Mouse (Mus musculus): ENCODE measurements at regions not wholly inside any gene's neighbourhood (a gene's known extent, or its start where the extent isn't known, plus 50 kb on each side); places are given as distances from the start of the nearest gene placed in this dataset.

- peak in 1 of 2 experiments; percentile 15 for DNase-seq
- intact Hi-C loops (cut with DNase I) = no loop called here
Measured at GRCm38 (mm10) chr1:154112500-154112899, 88.5 kb upstream of the Zfp648 start.

GRCm38 (mm10) chr1:154113291-154114050 lies 87.5 kb upstream of the Zfp648 start:
- intact Hi-C loops (cut with DNase I) = no loop called here
- DNase-seq = peak in 1 of 2 experiments; percentile 0

- DNase-seq = peak in 1 of 2 experiments; percentile 2
- intact Hi-C loops (cut with DNase I) = no loop called here
Measured at GRCm38 (mm10) chr1:154116188-154116710, 84.7 kb upstream of the Zfp648 start.

- intact Hi-C loops (cut with DNase I) = no loop called here
- peak in 1 of 2 experiments; percentile 46 for DNase-seq
Measured at GRCm38 (mm10) chr1:154117346-154117687, 83.7 kb upstream of the Zfp648 start.

- DNase-seq = peak; percentile 72 to 73
- intact Hi-C loops (cut with DNase I) = loop anchor here (1.0 to 2.0 kb wide), 4 partner anchors 41 to 223 kb away; no protein-coding TSS in a partner anchor
Measured at GRCm38 (mm10) chr1:154117688-154118373, 83.2 kb upstream of the Zfp648 start.

- intact Hi-C loops (cut with DNase I) = loop anchor here (1.0 to 2.0 kb wide), 4 partner anchors 41 to 223 kb away; no protein-coding TSS in a partner anchor
- DNase-seq = peak; percentile 80 to 86
Measured at GRCm38 (mm10) chr1:154118374-154119004, 82.5 kb upstream of the Zfp648 start.

DNA sequence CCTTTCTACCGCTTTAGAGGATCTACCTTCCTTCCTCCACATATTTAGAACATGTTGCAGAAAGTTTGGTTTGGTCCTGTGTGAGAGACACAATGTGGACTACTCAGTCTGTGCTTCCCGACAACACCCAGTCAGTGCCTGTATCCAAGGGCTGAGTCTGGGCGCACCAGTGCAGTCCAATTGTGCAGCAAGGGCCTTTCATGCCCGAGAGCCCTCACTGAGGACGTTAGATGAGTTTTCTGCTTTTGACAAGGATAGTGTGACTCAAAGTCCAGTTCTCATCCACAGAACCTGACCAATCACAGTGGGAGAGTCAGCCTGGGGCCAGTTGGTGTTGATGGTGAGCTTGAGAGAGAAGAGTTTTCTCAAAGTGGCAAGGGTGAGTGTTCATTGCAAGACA lies 81.4 kb upstream of the Zfp648 start:
- DNase-seq = peak in 1 of 2 experiments; percentile 0
- intact Hi-C loops (cut with DNase I) = loop anchor here (2.0 kb wide), 2 partner anchors 61 to 85 kb away; no protein-coding TSS in a partner anchor

GRCm38 (mm10) chr1:154120693-154121092 lies 80.3 kb upstream of the Zfp648 start:
- intact Hi-C loops (cut with DNase I) = no loop called here
- peak; percentile 78 to 80 for DNase-seq

GRCm38 (mm10) chr1:154124981-154125380 lies 76.0 kb upstream of the Zfp648 start:
- intact Hi-C loops (cut with DNase I) = no loop called here
- DNase-seq = peak in 1 of 2 experiments; percentile 0

- intact Hi-C loops (cut with DNase I) = no loop called here
Measured at GRCm38 (mm10) chr1:154126487-154126886, 74.5 kb upstream of the Zfp648 start.

GRCm38 (mm10) chr1:154139488-154139887 lies 61.5 kb upstream of the Zfp648 start:
- intact Hi-C loops (cut with DNase I) = loop anchor here (1.0 kb wide), 1 partner anchor 8 kb away; no protein-coding TSS in a partner anchor

More at GRCm38 (mm10) chr1:154126487-154126886, 74.5 kb upstream of the Zfp648 start:
- peak in 1 of 2 experiments; percentile 0 for DNase-seq

GRCm38 (mm10) chr1:154143691-154144090 lies 57.3 kb upstream of the Zfp648 start:
- peak in 1 of 2 experiments; percentile 7 for DNase-seq
- intact Hi-C loops (cut with DNase I) = no loop called here

More at GRCm38 (mm10) chr1:154139488-154139887, 61.5 kb upstream of the Zfp648 start:
- DNase-seq = peak in 1 of 2 experiments; percentile 29

DNA sequence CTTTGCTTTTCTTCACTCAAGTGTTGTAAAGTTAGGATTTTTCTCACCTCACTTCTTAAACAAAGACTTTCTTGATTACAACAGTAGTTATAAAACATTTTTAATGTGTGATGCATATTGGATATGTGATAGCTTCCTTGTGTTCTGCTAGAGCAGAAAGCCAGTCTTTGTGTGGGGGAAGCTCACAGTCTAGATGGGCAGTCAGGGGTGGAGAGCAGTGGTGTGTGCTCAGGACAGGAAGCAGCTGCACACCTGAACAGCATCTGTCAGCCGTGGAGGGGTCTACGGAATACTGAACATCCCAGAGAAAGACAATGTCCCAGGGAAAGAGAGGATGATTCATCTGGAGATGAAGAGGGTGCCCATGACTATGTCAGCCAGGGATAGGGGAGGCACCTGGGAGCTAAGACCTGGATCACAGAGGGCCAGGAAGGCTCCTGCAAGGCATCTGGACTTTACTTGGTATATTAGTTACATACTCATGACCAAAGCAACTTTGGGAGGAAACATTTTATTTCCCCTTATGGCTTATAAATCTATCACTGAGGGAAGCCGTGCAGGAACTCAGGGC lies 53.9 kb upstream of the Zfp648 start:
- intact Hi-C loops (cut with DNase I) = no loop called here
- DNase-seq = peak in 1 of 2 experiments; percentile 0

GRCm38 (mm10) chr1:154148948-154149347 lies 52.0 kb upstream of the Zfp648 start:
- DNase-seq = peak in 1 of 2 experiments; percentile 25
- intact Hi-C loops (cut with DNase I) = no loop called here

DNA sequence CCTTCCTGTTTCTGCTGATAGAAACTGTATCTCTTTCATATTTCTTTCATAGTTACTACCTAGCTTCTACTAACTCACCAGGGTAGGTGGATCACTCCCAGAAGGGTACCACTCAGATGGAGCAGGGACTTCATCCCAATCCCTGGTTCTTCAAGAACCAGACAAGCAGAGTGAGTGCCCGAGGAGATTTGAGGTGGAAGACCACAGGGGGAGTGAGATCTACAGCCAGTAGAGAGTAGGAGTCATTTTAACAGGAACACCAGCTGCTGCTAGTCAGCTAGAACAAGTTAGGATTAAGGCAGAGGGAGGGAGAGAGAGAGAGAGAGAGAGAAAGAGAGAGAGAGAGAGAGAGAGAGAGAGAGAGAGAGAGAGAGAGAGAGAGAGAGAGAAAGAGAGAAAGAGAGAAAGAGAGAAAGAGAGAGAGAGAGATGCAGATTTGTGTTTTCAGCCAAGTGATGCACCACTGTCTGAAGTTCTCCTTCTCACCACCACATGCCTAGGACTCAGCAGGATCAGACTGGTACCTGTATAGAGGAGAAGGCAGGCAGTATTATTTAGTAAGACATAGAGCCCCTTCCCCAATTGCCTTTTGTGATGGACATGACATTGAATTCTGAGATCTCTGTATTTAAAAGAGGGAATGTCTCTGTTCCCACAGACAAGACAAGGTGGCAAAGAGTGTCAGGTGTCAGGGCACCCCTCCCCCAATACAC lies 51.4 kb upstream of the Zfp648 start:
- intact Hi-C loops (cut with DNase I) = no loop called here

GRCm38 (mm10) chr1:154150167-154150851 lies 50.7 kb upstream of the Zfp648 start:
- intact Hi-C loops (cut with DNase I) = no loop called here

More for the DNA sequence above, 51.4 kb upstream of the Zfp648 start:
- DNase-seq = peak in 1 of 2 experiments; percentile 18

More at GRCm38 (mm10) chr1:154150167-154150851, 50.7 kb upstream of the Zfp648 start:
- peak; percentile 81 to 84 for DNase-seq

Measured in heart, postnatal 10 days (tissue).